Comparison of ENCODE assay signal across 26 mouse cellular contexts in genomic region chr15:54033756-54034155, GRCm38 (mm10).
DNase-seq lines count a peak whose midpoint lies in the region; ATAC-seq and TF ChIP-seq lines count a peak whose summit lies in the region.
"Had no signal": no experiment of that assay in that cellular context is flagged by ENCODE, and none has a peak within 500 bp of the region (broad histone marks: within the 10 kb centered on the region; RNA-seq: fewer than 3 reads in every experiment).

No protein-coding gene starts in this region.

- no peaks in the 10 kb centered on the region for H3K27me3 ChIP-seq in hindbrain, postnatal 0 days (ENCODE audit: insufficient read depth, low read length)
- H3K27me3 ChIP-seq: embryonic facial prominence, embryonic 12.5 days; forebrain, embryonic 13.5 days; heart, embryonic 13.5 days; neural tube, embryonic 15.5 days had no signal

- H3K27ac ChIP-seq in hindbrain, postnatal 0 days, result no peak overlapping the region
- H3K27ac ChIP-seq: embryonic facial prominence, embryonic 12.5 days; forebrain, embryonic 13.5 days; gastrocnemius, adult 2 months; heart, embryonic 13.5 days; hindbrain, embryonic 14.5 days; kidney, postnatal 0 days; left cerebral cortex, adult 2 months; limb, embryonic 10.5 days; neural tube, embryonic 15.5 days; stomach, postnatal 0 days had no signal

- no peaks in the 10 kb centered on the region for H3K4me1 ChIP-seq in hindbrain, postnatal 0 days (ENCODE audit: insufficient read depth, low read length)
- H3K4me1 ChIP-seq: embryonic facial prominence, embryonic 12.5 days; forebrain, embryonic 13.5 days; heart, embryonic 13.5 days; limb, embryonic 10.5 days; neural tube, embryonic 15.5 days had no signal

- no peak overlapping the region for H3K4me3 ChIP-seq in hindbrain, postnatal 0 days (ENCODE audit: low read length)
- H3K4me3 ChIP-seq: embryonic facial prominence, embryonic 12.5 days; forebrain, embryonic 13.5 days; gastrocnemius, adult 2 months; heart, embryonic 13.5 days; left cerebral cortex, adult 2 months; limb, embryonic 10.5 days; neural tube, embryonic 15.5 days had no signal

- intact Hi-C loops in heart, postnatal 25 days (cut with DNase I), result no loop called here
- intact Hi-C loops in heart, postnatal 36 days (cut with DNase I), result no loop called here

- H3K9ac ChIP-seq in hindbrain, postnatal 0 days (replicated peaks; ENCODE audit: low read length), result no peak overlapping the region
- H3K9ac ChIP-seq: embryonic facial prominence, embryonic 12.5 days; forebrain, embryonic 13.5 days; heart, embryonic 13.5 days; hindbrain, embryonic 14.5 days; liver, postnatal 0 days; neural tube, embryonic 15.5 days had no signal

- no peaks in the 10 kb centered on the region for H3K36me3 ChIP-seq in hindbrain, postnatal 0 days (ENCODE audit: insufficient read depth, low read length)
- H3K36me3 ChIP-seq: embryonic facial prominence, embryonic 12.5 days; heart, embryonic 13.5 days; limb, embryonic 10.5 days; neural tube, embryonic 15.5 days had no signal

- TF ChIP-seq CTCF in hindbrain, postnatal 0 days (IDR thresholded peaks at IDR 0.05; ENCODE audit: low read depth), result no peak

- WGBS in hindbrain, postnatal 0 days, result 82% methylated on average over 5 of the region's 5 CpGs

- H3K9me3 ChIP-seq in hindbrain, postnatal 0 days (ENCODE audit: low read length), result no peaks in the 10 kb centered on the region
- H3K9me3 ChIP-seq: embryonic facial prominence, embryonic 12.5 days; forebrain, embryonic 13.5 days; heart, embryonic 13.5 days; limb, embryonic 10.5 days; neural tube, embryonic 15.5 days had no signal

- H3K4me2 ChIP-seq in hindbrain, postnatal 0 days (ENCODE audit: low read depth, low read length), result no peak overlapping the region
- H3K4me2 ChIP-seq: embryonic facial prominence, embryonic 12.5 days; forebrain, embryonic 13.5 days; heart, embryonic 13.5 days; hindbrain, embryonic 14.5 days; midbrain, embryonic 11.5 days; neural tube, embryonic 15.5 days had no signal

- no peak for ATAC-seq in hindbrain, postnatal 0 days
- ATAC-seq: forebrain, embryonic 13.5 days; liver, postnatal 0 days had no signal

- peak; percentile 3 for DNase-seq in adrenal gland, adult 2 months
- no peak for DNase-seq in adrenal gland, adult 18-20 months (ENCODE audit: low spot score in 2 of 2)
- DNase-seq in heart, postnatal 25 days (ENCODE audit: low spot score), result peak; percentile 3
- DNase-seq in heart, postnatal 36 days, result no peak
- peak; percentile 65 for DNase-seq in fat pad, adult 2 months (ENCODE audit: extremely low read depth, low read depth, low spot score)
- DNase-seq in lung, postnatal 4 days, result peak; percentile 4 to 27
- no peak for DNase-seq in hindbrain, postnatal 0 days (ENCODE audit: low spot score)
- no peak for DNase-seq in gastrocnemius, postnatal 25 days
- DNase-seq: cerebellum, adult 11-12 months; cerebellum, postnatal 10 days; gastrocnemius, adult 2 months; heart, postnatal 4 days; kidney, adult 2 months; layer of hippocampus, adult 9-11 months; liver; liver, postnatal 0 days had no signal

Comparison
In these comparisons a context has a peak if more than half of its experiments do, and no peak if none do; other contexts are left out.
1. DNase-seq: peak in adrenal gland, adult 2 months (single experiment), heart, postnatal 25 days (single experiment), fat pad, adult 2 months (single experiment) and lung, postnatal 4 days (2 of 2); none in adrenal gland, adult 18-20 months (0 of 2), heart, postnatal 36 days (0 of 2), hindbrain, postnatal 0 days (single experiment) and gastrocnemius, postnatal 25 days (single experiment).